In the genomic region with DNA sequence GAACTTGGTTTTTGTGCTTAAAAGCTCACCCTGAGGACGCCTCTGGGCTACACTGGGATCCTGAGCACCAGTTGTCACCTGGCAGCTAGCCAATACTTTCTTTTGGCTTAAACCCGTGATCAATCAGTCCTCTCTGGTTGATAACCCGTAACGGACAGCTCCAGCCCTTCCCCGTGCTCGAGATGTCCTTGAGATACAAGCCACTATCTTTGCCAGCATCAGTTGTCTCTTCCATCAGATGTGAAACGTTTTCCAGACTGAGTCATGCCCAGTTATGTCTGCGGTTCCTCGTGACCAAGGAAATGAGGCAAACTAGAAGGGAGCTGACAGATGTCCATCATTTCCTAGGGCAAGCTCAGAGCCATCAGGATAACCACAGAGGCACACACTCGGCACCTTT, we compare ENCODE assay signal across 20 mouse cellular contexts. TPM values are rescaled to one million over a fixed set of nuclear protein-coding genes. Genes with fewer than 3 reads are reported as not detected.
"Had no signal": no experiment of that assay in that cellular context is flagged by ENCODE, and none has a peak within 500 bp of the region (broad histone marks: within the 10 kb centered on the region; RNA-seq: fewer than 3 reads in every experiment).

No protein-coding gene starts in this region.

- H3K27me3 ChIP-seq: limb, embryonic 12.5 days; limb, embryonic 15.5 days; liver, embryonic 13.5 days; midbrain, embryonic 12.5 days; stomach, embryonic 15.5 days had no signal

- H3K36me3 ChIP-seq: limb, embryonic 12.5 days; limb, embryonic 15.5 days; liver, embryonic 13.5 days; midbrain, embryonic 12.5 days; stomach, embryonic 15.5 days had no signal

- H3K9me3 ChIP-seq: limb, embryonic 12.5 days; limb, embryonic 15.5 days; liver, embryonic 13.5 days; midbrain, embryonic 12.5 days; stomach, embryonic 15.5 days had no signal

- ATAC-seq: lung, postnatal 0 days; midbrain, embryonic 16.5 days had no signal

- H3K9ac ChIP-seq: limb, embryonic 12.5 days; limb, embryonic 15.5 days; liver, embryonic 13.5 days; lung, embryonic 14.5 days; midbrain, embryonic 12.5 days; stomach, embryonic 15.5 days had no signal

- H3K4me1 ChIP-seq: limb, embryonic 12.5 days; liver, embryonic 13.5 days; stomach, embryonic 15.5 days had no signal

- H3K27ac ChIP-seq: limb, embryonic 12.5 days; limb, embryonic 15.5 days; liver, embryonic 13.5 days; macrophage; midbrain, embryonic 12.5 days; stomach, embryonic 15.5 days had no signal

- H3K4me3 ChIP-seq: limb, embryonic 12.5 days; limb, embryonic 15.5 days; liver, embryonic 13.5 days; midbrain, embryonic 12.5 days; myocyte; stomach, embryonic 15.5 days had no signal

- DNase-seq: kidney, adult 9 months; kidney, postnatal 14 days; kidney, postnatal 4 days; liver, embryonic 13.5 days; lung, embryonic 14.5 days; right cerebral cortex, adult 18-20 months; right cerebral cortex, postnatal 14 days; right cerebral cortex, postnatal 4 days; thymus, adult 18-20 months; thymus, postnatal 36 days had no signal

- H3K4me2 ChIP-seq: limb, embryonic 12.5 days; limb, embryonic 15.5 days; liver, embryonic 13.5 days; lung, embryonic 14.5 days; midbrain, embryonic 12.5 days; stomach, embryonic 15.5 days had no signal

RNA-seq across cellular contexts. Expression of a gene that starts 36.3 kb away (rescaled TPM):
- total RNA-seq: megakaryocyte, adult 5-6 weeks; monocyte, adult 5-6 weeks had no signal
